Mouse (Mus musculus): ENCODE data around the gene Stk17b.
"Not testable (repeated sequence)": the region's sequence is repeated elsewhere in the genome, so short reads cannot be mapped to it uniquely, and the experiment has no call there.

The Stk17b gene

DNA sequence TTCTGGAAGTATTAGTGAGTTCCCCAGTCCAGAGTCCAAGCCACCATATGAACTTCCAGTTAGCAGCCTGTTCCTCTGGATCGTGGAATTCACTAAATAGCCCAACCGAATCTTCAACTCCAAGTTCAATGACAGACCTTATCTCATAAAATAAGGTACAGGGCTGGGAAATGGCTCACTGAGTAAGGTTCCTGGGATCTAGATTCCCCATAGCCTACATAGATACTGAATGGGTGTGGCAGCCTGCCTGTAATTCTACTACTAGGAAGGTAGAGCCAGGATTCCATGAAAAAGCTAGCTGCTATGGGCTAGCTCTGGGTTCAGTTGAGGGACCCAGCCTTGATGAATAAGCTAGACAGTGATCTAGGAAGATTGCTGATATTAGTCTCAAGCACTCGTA lies 48.4 kb downstream of the Stk17b start:
- no peak for DNase-seq (ENCODE audit: inconsistent age in 2 of 2, low spot score in 1 of 2)

DNA sequence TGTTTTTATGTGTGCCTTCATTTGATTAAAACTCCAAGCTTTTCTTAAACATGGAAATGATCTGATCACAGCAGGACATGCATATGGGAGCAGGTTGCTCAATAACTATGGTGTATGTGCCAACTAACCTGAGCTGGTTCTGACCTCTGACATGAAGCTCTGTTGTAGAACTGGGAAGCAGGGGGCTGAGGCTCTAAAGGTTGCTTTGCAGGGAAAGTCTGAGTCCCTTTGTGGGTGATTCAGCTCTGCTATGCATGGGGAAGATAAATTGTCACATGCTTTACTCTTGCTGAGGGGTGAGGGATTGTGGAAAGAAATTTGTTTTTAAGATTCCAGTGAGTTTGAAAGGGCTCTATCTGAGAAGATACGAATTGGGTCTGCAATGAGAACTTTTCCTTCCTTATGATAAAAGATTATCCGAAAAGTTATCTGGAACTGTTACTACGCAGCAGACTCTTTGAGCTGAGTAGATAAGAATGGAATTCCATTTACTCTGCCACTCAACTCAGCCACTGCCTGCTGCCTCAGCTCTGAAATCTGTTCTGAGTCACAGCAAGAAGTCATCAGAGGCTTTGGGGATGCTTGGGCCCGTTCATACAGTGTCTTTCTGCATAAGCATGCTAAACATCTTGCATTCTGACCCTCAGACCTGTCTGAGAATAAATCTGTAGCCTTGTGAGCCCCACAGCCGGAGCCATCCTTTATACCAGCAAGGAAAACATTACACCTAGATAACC lies 56.4 kb downstream of the Stk17b start:
- no peak for DNase-seq (ENCODE audit: inconsistent age in 2 of 2, low spot score in 1 of 2)

DNA sequence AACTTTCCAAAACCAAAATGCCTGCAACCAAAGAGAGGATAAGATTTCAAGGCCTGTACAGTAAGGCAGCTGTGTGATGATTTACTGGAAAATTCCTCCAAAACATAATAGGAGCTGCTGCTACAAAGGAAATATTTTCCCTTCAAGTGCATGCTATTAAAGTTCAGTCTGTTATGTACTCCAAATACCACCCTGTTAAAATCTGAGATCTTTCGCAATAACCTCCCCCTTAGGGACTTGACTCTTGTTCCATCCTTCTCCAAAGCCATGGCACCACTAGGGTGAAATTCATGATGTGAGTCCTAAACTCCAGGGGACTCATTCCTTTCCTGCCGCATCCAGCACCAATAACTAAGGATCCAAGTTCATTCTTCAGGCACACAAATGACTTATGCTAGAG lies 58.1 kb downstream of the Stk17b start:
- DNase-seq (ENCODE audit: inconsistent age in 2 of 2, low spot score in 1 of 2): peak in 1 of 2 experiments; percentile 29

- no peak for DNase-seq (ENCODE audit: inconsistent age in 2 of 2, low spot score in 1 of 2)
These were observed 63.7 kb downstream of the Stk17b start for GRCm38 (mm10) chr1:53721353-53721752.

- no peak for DNase-seq (ENCODE audit: inconsistent age in 2 of 2, low spot score in 1 of 2)
These were observed 64.2 kb downstream of the Stk17b start for GRCm38 (mm10) chr1:53720601-53721351.

GRCm38 (mm10) chr1:53715966-53716515 lies 69.0 kb downstream of the Stk17b start:
- DNase-seq (ENCODE audit: inconsistent age in 2 of 2, low spot score in 1 of 2): peak in 1 of 2 experiments; percentile 40

DNA sequence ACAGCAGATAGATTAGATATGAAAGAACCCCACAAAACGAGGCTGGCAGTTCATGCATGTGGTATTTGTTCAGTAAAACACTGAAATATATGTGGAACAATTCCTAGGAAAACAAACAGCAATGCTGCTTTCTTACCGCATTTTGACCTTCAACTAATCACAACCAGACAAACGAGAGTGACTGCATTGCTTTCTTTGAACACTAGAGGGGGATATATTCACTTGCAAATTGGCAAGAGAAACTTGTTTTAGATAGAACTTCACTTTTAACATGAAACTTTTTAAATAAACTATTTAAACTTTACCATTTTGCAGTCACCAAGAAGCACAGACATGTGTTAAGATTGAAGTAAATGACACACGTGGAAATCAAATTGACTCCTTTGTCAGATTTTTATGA lies 69.6 kb downstream of the Stk17b start:
- DNase-seq (ENCODE audit: inconsistent age in 2 of 2, low spot score in 1 of 2): peak in 1 of 2 experiments; percentile 83

GRCm38 (mm10) chr1:53713383-53713782 lies 71.6 kb downstream of the Stk17b start:
- DNase-seq (ENCODE audit: inconsistent age in 2 of 2, low spot score in 1 of 2): not testable (repeated sequence)

DNA sequence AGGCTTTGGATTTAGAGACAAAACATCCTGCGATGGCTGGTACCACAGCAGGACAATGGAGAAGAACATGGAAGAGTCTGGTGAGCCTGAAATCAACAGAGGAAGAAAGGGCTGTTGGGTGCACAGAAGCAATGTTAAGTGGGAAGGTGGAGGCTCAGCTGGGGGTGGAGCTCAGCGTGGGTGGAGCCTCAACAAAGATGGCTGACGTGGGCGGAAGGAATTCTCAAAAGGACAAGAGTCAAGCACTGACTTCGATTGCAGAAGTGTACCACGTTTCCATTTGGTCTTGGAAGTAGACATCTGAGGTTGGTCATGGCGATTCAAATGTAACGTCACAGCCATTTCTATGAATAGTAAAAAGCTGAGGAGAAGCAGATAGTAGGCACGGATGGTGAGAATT lies 74.0 kb downstream of the Stk17b start:
- no peak for DNase-seq (ENCODE audit: inconsistent age in 2 of 2, low spot score in 1 of 2)

GRCm38 (mm10) chr1:53709602-53710001 lies 75.4 kb downstream of the Stk17b start:
- not testable (repeated sequence) for DNase-seq (ENCODE audit: inconsistent age in 2 of 2, low spot score in 1 of 2)

GRCm38 (mm10) chr1:53706431-53707361 lies 78.3 kb downstream of the Stk17b start, which contains the start of gene Dnah7a:
Dnah7a (minus strand) TSS chr1:53706784.
- DNase-seq (ENCODE audit: inconsistent age in 2 of 2, low spot score in 1 of 2): peak; percentile 14 to 55
